In genomic region chr9:71623871-71624569, GRCm38 (mm10) we compare ENCODE assay signal across 9 mouse cellular contexts. TPM values are rescaled to one million over a fixed set of nuclear protein-coding genes. Genes with fewer than 3 reads are reported as not detected.
DNase-seq lines count a peak whose midpoint lies in the region; TF ChIP-seq lines count a peak whose summit lies in the region.
"Had no signal": no experiment of that assay in that cellular context is flagged by ENCODE, and none has a peak within 500 bp of the region (broad histone marks: within the 10 kb centered on the region; RNA-seq: fewer than 3 reads in every experiment).

No protein-coding gene starts in this region.

- WGBS in heart, embryonic 10.5 days = 36% methylated on average over 4 of the region's 4 CpGs

- dilution Hi-C loops in CH12.LX (cut with MboI; ENCODE audit: extremely low pct_ligation_motif_present, extremely low pct_unique_long_range_greater_than_20kb, low sequenced_read_pairs) = no loop called here

- peak; percentile 84 to 93 for TF ChIP-seq CTCF in CH12.LX (conservative IDR thresholded peaks at IDR 0.05 in 1 of 2, IDR thresholded peaks at IDR 0.05 in 1 of 2; ENCODE audit: low read depth in 2 of 2, low read length in 2 of 2)
- peak; percentile 88 for TF ChIP-seq CTCF in cortical plate, adult 2 months (IDR thresholded peaks at IDR 0.05; ENCODE audit: extremely low read depth, insufficient read depth, low read length)

- no peak for TF ChIP-seq EP300 in CH12.LX (IDR thresholded peaks at IDR 0.05; ENCODE audit: low read length)

- H3K4me3 ChIP-seq in heart, embryonic 10.5 days = no peak overlapping the region
- no peak overlapping the region for H3K4me3 ChIP-seq in CH12.LX (replicated peaks in 1 of 3; ENCODE audit: low read depth in 2 of 3, low read length in 2 of 3, poor library complexity in 1 of 3)
- H3K4me3 ChIP-seq in cortical plate, adult 2 months (ENCODE audit: insufficient read depth, low read length) = no peak overlapping the region
- H3K4me3 ChIP-seq: embryonic facial prominence, embryonic 13.5 days had no signal

- no peak for DNase-seq in heart, embryonic 10.5 days (ENCODE audit: low spot score)
- no peak for DNase-seq in heart, adult 11 months
- peak; percentile 70 for DNase-seq in CH12.LX (ENCODE audit: extremely low read depth)
- peak; percentile 46 for DNase-seq in kidney, adult 11 months
- peak; percentile 31 for DNase-seq in lung, postnatal 14 days
- peak; percentile 42 for DNase-seq in thymus, postnatal 25 days
- DNase-seq in right cerebral cortex, postnatal 25 days = no peak

- no peak overlapping the region for H3K4me2 ChIP-seq in CH12.LX (ENCODE audit: insufficient read depth, low read depth, poor library complexity, severe bottlenecking)
- H3K4me2 ChIP-seq: embryonic facial prominence, embryonic 13.5 days had no signal

- in situ Hi-C loops in CH12.LX (cut with MboI; ENCODE audit: low pct_ligation_motif_present, low pct_unique_long_range_greater_than_20kb, low sequenced_read_pairs) = loop anchor here (25.0 kb wide), 1 partner anchor 412 kb away; the partner anchor contains the start of gene Aldh1a2

- H3K79me2 ChIP-seq in CH12.LX (replicated peaks; ENCODE audit: control insufficient read depth, extremely low read depth, insufficient read depth, poor library complexity, severe bottlenecking) = no peaks in the 10 kb centered on the region

- TF ChIP-seq POLR2A in CH12.LX (IDR thresholded peaks at IDR 0.05; ENCODE audit: low read depth, low read length) = no peak
- TF ChIP-seq POLR2A in cortical plate, adult 2 months (IDR thresholded peaks at IDR 0.05; ENCODE audit: extremely low read depth, insufficient read depth, low read length) = no peak

- no peak overlapping the region for H3K9ac ChIP-seq in CH12.LX (ENCODE audit: insufficient read depth, low read depth)
- H3K9ac ChIP-seq: embryonic facial prominence, embryonic 13.5 days had no signal

- TF ChIP-seq RAD21 in CH12.LX (IDR thresholded peaks at IDR 0.05; ENCODE audit: low read depth, low read length) = peak; percentile 60

- no peaks in the 10 kb centered on the region for H3K9me3 ChIP-seq in heart, embryonic 10.5 days
- no peaks in the 10 kb centered on the region for H3K9me3 ChIP-seq in CH12.LX (replicated peaks; ENCODE audit: low read length)
- H3K9me3 ChIP-seq: embryonic facial prominence, embryonic 13.5 days had no signal

- H3K4me1 ChIP-seq in heart, embryonic 10.5 days = peaks cover 25% of the 10 kb centered on the region
- H3K4me1 ChIP-seq in CH12.LX (ENCODE audit: control insufficient read depth in 1 of 2, insufficient read depth in 2 of 2) = peaks cover 2 to 8% of the 10 kb centered on the region in 2 experiments; a peak in 1 of 4 replicates
- H3K4me1 ChIP-seq in cortical plate, adult 2 months (ENCODE audit: control insufficient read depth, insufficient read depth, low read length) = no peaks in the 10 kb centered on the region
- H3K4me1 ChIP-seq: embryonic facial prominence, embryonic 13.5 days had no signal

- no peaks in the 10 kb centered on the region for H3K27me3 ChIP-seq in heart, embryonic 10.5 days (ENCODE audit: insufficient read depth, poor library complexity, severe bottlenecking)
- peaks cover 6% of the 10 kb centered on the region for H3K27me3 ChIP-seq in CH12.LX (replicated peaks)
- H3K27me3 ChIP-seq: embryonic facial prominence, embryonic 13.5 days had no signal

- H3K27ac ChIP-seq in heart, embryonic 10.5 days = 0 out of 2 replicates have a peak overlapping the region, but pooled peaks have one; percentile 79
- H3K27ac ChIP-seq in CH12.LX (ENCODE audit: insufficient read depth, low read depth) = no peak overlapping the region
- no peak overlapping the region for H3K27ac ChIP-seq in cortical plate, adult 2 months (ENCODE audit: insufficient read depth, low read length)
- H3K27ac ChIP-seq: embryonic facial prominence, embryonic 13.5 days had no signal

- H3K36me3 ChIP-seq in heart, embryonic 10.5 days = peaks cover 34% of the 10 kb centered on the region
- no peaks in the 10 kb centered on the region for H3K36me3 ChIP-seq in CH12.LX (replicated peaks in 1 of 2; ENCODE audit: control insufficient read depth in 1 of 2, insufficient read depth in 1 of 2, low read length in 1 of 2)
- H3K36me3 ChIP-seq: embryonic facial prominence, embryonic 13.5 days had no signal

TF ChIP-seq in CH12.LX, 34 proteins besides CTCF, POLR2A, EP300 and RAD21:
- TF ChIP-seq SMC3 (IDR thresholded peaks at IDR 0.05; ENCODE audit: low read depth, low read length) (peak; percentile 34), ZNF384 (IDR thresholded peaks at IDR 0.05; ENCODE audit: low read depth, low read length) (no peak)

RNA-seq across cellular contexts. Expression of gene Myzap, which starts 31.9 kb away (rescaled TPM):
- polyA plus RNA-seq in heart, embryonic 10.5 days (2016; fragmentation: Nextera tagmentation; extraction: Ambion mirVana) = 23.4 and 38.5 TPM in 2 replicates
- total RNA-seq in CH12.LX (2012; rRNA removed) (2.9 and 4.6 TPM in 2 replicates), CH12.LX (2014; rRNA removed) (6.2 and 6.3 TPM in 2 replicates)
- 7.2 and 7.5 TPM in 2 replicates for polyA plus RNA-seq in CH12.LX (2012; ENCODE audit: insufficient read length, low read depth)
- polyA plus RNA-seq in cortical plate, adult 2 months (2012; rRNA removed) = 1.0 and 1.3 TPM in 2 replicates

Comparison
In these comparisons a context has a peak if more than half of its experiments do, and no peak if none do; other contexts are left out.
1. DNase-seq: peak in CH12.LX (single experiment), kidney, adult 11 months (single experiment), lung, postnatal 14 days (single experiment) and thymus, postnatal 25 days (single experiment); none in heart, embryonic 10.5 days (single experiment), heart, adult 11 months (single experiment) and right cerebral cortex, postnatal 25 days (single experiment).